Mouse (Mus musculus): ENCODE results near the gene Nup107.

GRCm38 (mm10) chr10:117766111-117766895 lies 26.2 kb downstream of the Nup107 start:
- no peak for TF ChIP-seq CTCF (IDR thresholded peaks at IDR 0.05; ENCODE audit: borderline replicate concordance, insufficient read depth, low read depth, low read length)
- TF ChIP-seq POLR2A (IDR thresholded peaks at IDR 0.05; ENCODE audit: borderline replicate concordance, insufficient read depth, low read length): no peak

All from cerebellum, adult 2 months (tissue).